24 mouse cellular contexts compared by ENCODE assay signal in the genomic region with DNA sequence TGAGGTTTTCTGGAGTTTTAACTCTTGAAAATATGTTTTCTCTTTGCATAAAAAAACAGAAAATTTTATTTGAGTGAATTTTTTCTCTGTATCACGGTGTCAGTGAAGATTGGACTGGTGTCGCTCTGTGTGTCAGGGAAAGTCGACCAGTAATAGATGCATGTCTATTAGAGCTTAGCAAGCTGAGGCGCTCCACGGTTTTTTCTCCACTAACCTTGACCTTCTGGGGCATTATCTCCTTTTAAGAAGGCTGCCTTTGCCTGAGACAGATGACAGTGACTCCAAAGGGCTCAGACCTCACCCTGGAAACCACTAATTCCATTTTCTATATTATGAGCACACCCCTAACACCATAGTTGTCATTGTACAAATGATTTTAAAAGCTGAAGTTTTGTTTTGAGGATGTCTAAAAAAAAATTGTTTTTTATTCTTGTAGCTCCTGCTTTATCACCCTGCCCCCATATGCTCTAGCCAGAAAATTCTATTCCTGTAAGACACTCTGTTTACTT.
A peak's percentile ranks its signal among the peaks of the same experiment; 100 is the strongest.
DNase-seq lines count a peak whose midpoint lies in the region; ATAC-seq and TF ChIP-seq lines count a peak whose summit lies in the region.
"Had no signal": no experiment of that assay in that cellular context is flagged by ENCODE, and none has a peak within 500 bp of the region (broad histone marks: within the 10 kb centered on the region; RNA-seq: fewer than 3 reads in every experiment).

No protein-coding gene starts in this region.

- H3K4me2 ChIP-seq in hindbrain, embryonic 16.5 days (ENCODE audit: low read length), result no peak overlapping the region
- H3K4me2 ChIP-seq in forebrain, postnatal 0 days (ENCODE audit: low read depth), result 0 out of 2 replicates have a peak overlapping the region, but pooled peaks have one; percentile 24
- H3K4me2 ChIP-seq: heart, embryonic 13.5 days; hindbrain, embryonic 14.5 days; limb, embryonic 13.5 days; liver, embryonic 12.5 days; neural tube, embryonic 15.5 days had no signal

- H3K27me3 ChIP-seq in hindbrain, embryonic 10.5 days (ENCODE audit: insufficient read depth, poor library complexity, severe bottlenecking), result no peaks in the 10 kb centered on the region
- H3K27me3 ChIP-seq in hindbrain, embryonic 16.5 days (replicated peaks; ENCODE audit: control insufficient read depth, insufficient read depth, low read length), result no peaks in the 10 kb centered on the region
- no peaks in the 10 kb centered on the region for H3K27me3 ChIP-seq in forebrain, postnatal 0 days (ENCODE audit: insufficient read depth, low read length)
- H3K27me3 ChIP-seq: heart, embryonic 13.5 days; limb, embryonic 13.5 days; liver, embryonic 12.5 days; neural tube, embryonic 15.5 days had no signal

- 29% methylated on average over 5 of the region's 5 CpGs for WGBS in hindbrain, embryonic 10.5 days
- WGBS in hindbrain, embryonic 16.5 days, result 21% methylated on average over 5 of the region's 5 CpGs
- 38% methylated on average over 5 of the region's 5 CpGs for WGBS in forebrain, postnatal 0 days

- TF ChIP-seq CTCF in forebrain, postnatal 0 days (IDR thresholded peaks at IDR 0.05; ENCODE audit: low read depth), result no peak

- no peak for ATAC-seq in hindbrain, embryonic 16.5 days
- no peak for ATAC-seq in forebrain, postnatal 0 days
- ATAC-seq: CD4-positive, CD25-positive, alpha-beta regulatory T cell, adult 4 months; liver, embryonic 12.5 days had no signal

- DNase-seq in hindbrain, embryonic 10.5 days (ENCODE audit: low spot score), result peak; percentile 8
- peak; percentile 21 for DNase-seq in retina, embryonic 14.5 days (ENCODE audit: low spot score)
- DNase-seq in retina, postnatal 1 day, result no peak
- DNase-seq in forebrain, postnatal 0 days, result peak; percentile 53
- no peak for DNase-seq in right cerebral cortex, postnatal 14 days
- DNase-seq in heart, adult 8-10 months (ENCODE audit: low spot score), result no peak
- DNase-seq: adrenal gland, postnatal 25 days; cerebellum, adult 9-10 months; gastrocnemius, postnatal 14 days; heart, adult 11 months; heart, postnatal 14 days; kidney, adult 8-10 months; kidney, postnatal 10 days; layer of hippocampus, postnatal 36 days; lung, adult 18-20 months; lung, postnatal 10 days; thymus, postnatal 14 days had no signal

- H3K4me3 ChIP-seq in hindbrain, embryonic 10.5 days, result no peak overlapping the region
- no peak overlapping the region for H3K4me3 ChIP-seq in hindbrain, embryonic 16.5 days (ENCODE audit: low read length)
- no peak overlapping the region for H3K4me3 ChIP-seq in forebrain, postnatal 0 days (ENCODE audit: low read depth, low read length)
- H3K4me3 ChIP-seq: heart, embryonic 13.5 days; limb, embryonic 13.5 days; liver, embryonic 12.5 days; neural tube, embryonic 15.5 days had no signal

- H3K27ac ChIP-seq in hindbrain, embryonic 10.5 days, result no peak overlapping the region
- H3K27ac ChIP-seq in hindbrain, embryonic 16.5 days (ENCODE audit: low read depth, low read length), result no peak overlapping the region
- H3K27ac ChIP-seq in forebrain, postnatal 0 days (ENCODE audit: low read depth, low read length), result peak overlapping the region; percentile 80
- H3K27ac ChIP-seq: heart, embryonic 13.5 days; hindbrain, embryonic 14.5 days; limb, embryonic 13.5 days; liver, embryonic 12.5 days; neural tube, embryonic 15.5 days had no signal

- no peak overlapping the region for H3K9ac ChIP-seq in hindbrain, embryonic 16.5 days (ENCODE audit: low read depth, low read length)
- peak overlapping the region; percentile 41 for H3K9ac ChIP-seq in forebrain, postnatal 0 days
- H3K9ac ChIP-seq: heart, embryonic 13.5 days; hindbrain, embryonic 14.5 days; limb, embryonic 13.5 days; liver, embryonic 12.5 days; neural tube, embryonic 15.5 days had no signal

- peaks cover 18% of the 10 kb centered on the region for H3K4me1 ChIP-seq in hindbrain, embryonic 10.5 days (replicated peaks)
- H3K4me1 ChIP-seq in hindbrain, embryonic 16.5 days (ENCODE audit: control insufficient read depth, insufficient read depth, low read depth, low read length), result no peaks in the 10 kb centered on the region; the same call in 1 of the 2 replicates
- peaks cover 12% of the 10 kb centered on the region for H3K4me1 ChIP-seq in forebrain, postnatal 0 days (ENCODE audit: insufficient read depth)
- H3K4me1 ChIP-seq: heart, embryonic 13.5 days; limb, embryonic 13.5 days; liver, embryonic 12.5 days had no signal

- no peaks in the 10 kb centered on the region for H3K36me3 ChIP-seq in hindbrain, embryonic 10.5 days
- no peaks in the 10 kb centered on the region for H3K36me3 ChIP-seq in hindbrain, embryonic 16.5 days (ENCODE audit: control insufficient read depth, insufficient read depth, low read length)
- H3K36me3 ChIP-seq in forebrain, postnatal 0 days (ENCODE audit: insufficient read depth), result no peaks in the 10 kb centered on the region
- H3K36me3 ChIP-seq: heart, embryonic 13.5 days; limb, embryonic 13.5 days; liver, embryonic 12.5 days; neural tube, embryonic 15.5 days had no signal

- H3K9me3 ChIP-seq in hindbrain, embryonic 10.5 days, result no peaks in the 10 kb centered on the region
- H3K9me3 ChIP-seq in hindbrain, embryonic 16.5 days (ENCODE audit: control insufficient read depth, low read length), result no peaks in the 10 kb centered on the region
- H3K9me3 ChIP-seq in forebrain, postnatal 0 days (ENCODE audit: low read length), result no peaks in the 10 kb centered on the region
- H3K9me3 ChIP-seq: heart, embryonic 13.5 days; limb, embryonic 13.5 days; liver, embryonic 12.5 days; neural tube, embryonic 15.5 days had no signal

Comparison
In these comparisons a context has a peak if more than half of its experiments do, and no peak if none do; other contexts are left out.
1. DNase-seq: peak in hindbrain, embryonic 10.5 days (single experiment), retina, embryonic 14.5 days (single experiment) and forebrain, postnatal 0 days (single experiment); none in retina, postnatal 1 day (single experiment), right cerebral cortex, postnatal 14 days (single experiment) and heart, adult 8-10 months (single experiment).